Mouse (Mus musculus) olfactory bulb, adult 2 months (tissue): ENCODE measurements around the gene Gm20518.

ENCODE experiments used
- CTCF ChIP-seq: fragments of 200-500 bp; IDR thresholded peaks from 2 replicates; pipeline ENCODE4 v1.5.1; 2012; ENCODE audit warnings: low read depth, mild to moderate bottlenecking, low read length, moderate library complexity; ENCODE audit not compliant: insufficient read depth
- POLR2A ChIP-seq: fragments of 200-500 bp; IDR thresholded peaks from 2 replicates; pipeline ENCODE4 v1.6.1; 2012; ENCODE audit warnings: mild to moderate bottlenecking, low read depth, low read length, moderate library complexity; ENCODE audit not compliant: insufficient read depth

DNA sequence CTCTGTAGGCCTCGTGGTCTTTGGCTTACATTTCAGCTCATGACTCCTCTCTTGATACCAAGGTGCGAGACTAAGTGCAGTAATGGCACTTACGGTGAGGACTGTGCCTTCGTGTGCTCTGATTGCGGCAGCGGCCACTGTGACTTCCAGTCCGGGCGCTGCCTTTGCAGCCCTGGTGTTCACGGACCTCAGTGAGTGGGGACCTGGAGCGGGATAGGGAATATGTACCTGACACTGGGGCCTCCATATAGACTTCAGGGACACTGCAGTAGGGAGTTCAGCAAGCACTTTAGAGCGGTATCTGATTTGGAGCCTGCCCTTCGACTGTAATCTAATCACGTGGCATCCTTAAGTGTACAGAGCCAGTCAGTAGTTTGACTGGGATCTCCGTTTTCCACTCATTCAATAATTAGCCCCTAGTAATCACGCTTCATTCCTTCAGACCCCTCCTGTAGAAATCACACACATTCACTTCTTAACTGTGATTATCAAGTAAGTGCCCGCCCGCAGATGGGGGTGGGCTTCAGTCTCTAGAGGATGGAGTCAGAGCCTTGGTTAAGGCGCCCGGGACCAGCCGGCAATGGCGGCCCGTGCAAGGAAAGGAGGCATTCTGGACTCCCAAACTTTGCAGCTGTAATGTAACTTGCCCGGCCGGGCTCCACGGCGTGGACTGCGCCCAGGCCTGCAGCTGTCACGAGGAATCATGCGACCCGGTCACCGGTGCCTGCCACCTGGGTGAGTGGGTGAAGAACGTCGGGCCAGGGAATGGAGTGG, 87.6 kb downstream of the Gm20518 start:
- TF ChIP-seq CTCF (no peak), POLR2A (no peak)
